Mouse (Mus musculus) lung, postnatal 10 days (tissue): ENCODE results near the gene Olfr553.
"Not testable (repeated sequence)": the region's sequence is repeated elsewhere in the genome, so short reads cannot be mapped to it uniquely, and the experiment has no call there.

Experiments
- DNase-seq: peaks from one replicate; pipeline ENCODE4 v3.0.0; 2021

The Olfr553 gene

DNA sequence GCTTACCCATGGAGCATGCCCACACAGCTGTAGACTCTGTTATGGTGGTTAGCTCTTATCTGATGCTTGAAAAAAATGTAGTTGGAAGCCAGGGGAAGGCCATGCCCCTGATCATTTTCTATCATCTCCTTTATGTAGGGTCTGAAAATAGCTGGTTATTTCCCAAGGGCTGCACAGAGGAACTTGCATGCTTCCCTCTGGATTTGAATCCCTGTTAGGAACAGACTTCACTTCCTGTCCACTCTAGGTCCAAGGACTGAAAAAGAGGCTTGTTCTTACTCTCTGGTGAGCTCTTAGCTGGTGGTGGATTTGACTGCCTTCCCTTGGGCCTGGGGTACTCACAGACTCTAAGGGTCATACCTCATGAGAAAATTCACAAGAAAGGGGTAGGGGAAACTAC lies at the start of gene Olfr553:
Gene Olfr553, minus strand, starts transcription at position 101 of the 400 bp plus-strand sequence.
- no peak for DNase-seq

DNA sequence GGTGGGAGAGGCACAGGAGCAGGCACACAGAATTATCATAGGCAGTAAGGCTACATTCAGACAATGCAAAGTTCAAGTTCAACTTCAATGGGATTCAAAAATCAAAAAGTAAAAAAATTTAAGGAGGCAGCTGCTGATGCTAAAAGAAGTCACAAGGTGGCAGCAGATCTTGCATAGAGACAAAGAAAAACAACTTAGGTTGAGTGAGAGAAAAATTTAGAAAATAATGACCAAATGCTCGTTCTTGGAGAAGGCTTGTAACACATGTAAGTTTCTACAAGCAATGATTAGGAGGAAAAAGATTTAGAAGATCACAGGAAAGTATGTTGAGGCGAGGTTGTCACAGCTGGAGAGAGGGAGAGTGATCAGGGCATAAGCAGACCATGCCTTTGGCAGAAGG lies 47.4 kb upstream of the Olfr553 start:
- peak; percentile 11 for DNase-seq

DNA sequence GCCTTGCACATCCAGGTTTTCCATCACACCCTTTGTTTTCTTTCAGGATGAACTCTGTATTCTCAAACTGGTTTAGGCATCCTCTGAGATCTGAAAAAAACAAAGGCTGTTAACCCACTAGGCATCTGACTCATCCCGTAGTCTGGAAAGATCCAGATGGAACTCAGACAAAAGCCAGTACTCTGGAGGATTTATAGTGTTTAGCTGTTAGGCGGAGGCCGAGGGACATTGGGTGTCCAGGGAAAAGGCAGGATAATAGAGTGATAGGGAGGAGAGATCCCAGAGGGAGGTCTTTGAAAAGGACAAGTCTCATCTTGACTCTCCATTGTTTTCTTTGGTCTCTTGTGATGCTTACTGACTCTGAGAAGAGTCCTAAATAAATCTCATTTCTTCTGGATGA lies 46.6 kb upstream of the Olfr553 start, which contains the start of gene Olfr556:
Gene Olfr556, plus strand, starts transcription at position 301 of the 400 bp plus-strand sequence.
- no peak for DNase-seq

DNA sequence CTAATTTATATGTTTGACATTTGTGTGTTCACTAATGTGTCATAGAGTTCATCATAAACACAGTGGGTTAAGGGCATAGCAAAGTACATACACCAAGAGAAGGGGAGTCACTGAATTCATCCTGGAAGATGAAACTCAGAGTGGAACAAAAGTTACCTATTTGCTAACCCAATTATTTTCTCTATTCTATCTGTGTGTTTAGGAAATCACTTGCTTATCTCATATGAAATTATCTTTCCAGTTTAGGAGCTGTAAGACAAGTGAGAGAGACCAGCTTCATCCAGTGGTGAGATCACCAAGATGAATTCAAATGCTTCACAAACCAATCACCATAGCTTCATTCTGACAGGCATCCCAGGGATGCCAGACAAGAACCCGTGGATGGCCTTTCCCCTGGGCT lies 40.5 kb upstream of the Olfr553 start, which contains the start of gene Olfr555:
Gene Olfr555, plus strand, starts transcription at position 301 of the 400 bp plus-strand sequence.
- DNase-seq = no peak

DNA sequence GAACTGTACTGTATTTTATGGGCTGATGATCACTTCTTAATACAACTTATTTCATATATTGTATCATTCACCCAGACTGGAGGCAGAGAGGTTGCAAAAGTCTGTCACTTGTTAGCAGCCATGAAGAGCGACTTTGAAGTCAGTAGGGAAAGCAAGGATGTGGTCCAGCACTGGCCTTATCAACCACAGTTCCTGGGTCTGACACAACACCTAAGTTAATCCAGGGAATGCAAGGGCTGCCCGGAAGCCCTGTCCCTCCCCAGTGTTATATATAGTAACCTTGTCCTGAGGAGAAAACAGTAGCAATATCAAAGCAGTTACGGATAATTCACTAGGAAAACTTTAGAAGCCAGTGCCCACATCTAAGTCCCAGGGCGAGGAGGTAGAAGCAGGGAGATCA lies 26.9 kb upstream of the Olfr553 start:
- not testable (repeated sequence) for DNase-seq

DNA sequence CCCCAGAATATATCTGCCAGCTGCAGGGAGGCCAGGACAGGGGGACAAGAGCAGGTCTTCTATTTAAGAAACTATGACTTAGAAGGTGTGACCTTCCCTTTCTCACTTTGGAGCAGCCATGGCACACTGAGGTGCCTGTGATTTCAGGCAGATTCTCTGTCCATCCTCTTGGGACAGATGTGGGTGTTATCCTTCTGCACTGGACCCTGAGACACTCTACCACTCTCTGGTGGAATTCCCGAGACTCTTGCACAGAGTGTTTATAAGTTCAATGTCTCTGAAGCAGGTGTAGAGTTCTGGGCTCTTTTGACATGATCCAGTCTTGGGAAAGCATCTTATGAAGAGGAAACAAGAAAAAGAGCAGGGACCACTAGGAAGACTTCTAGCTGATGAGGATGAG lies 20.1 kb upstream of the Olfr553 start, which contains the start of gene Olfr554:
Gene Olfr554, plus strand, starts transcription at position 301 of the 400 bp plus-strand sequence.
- DNase-seq = no peak

DNA sequence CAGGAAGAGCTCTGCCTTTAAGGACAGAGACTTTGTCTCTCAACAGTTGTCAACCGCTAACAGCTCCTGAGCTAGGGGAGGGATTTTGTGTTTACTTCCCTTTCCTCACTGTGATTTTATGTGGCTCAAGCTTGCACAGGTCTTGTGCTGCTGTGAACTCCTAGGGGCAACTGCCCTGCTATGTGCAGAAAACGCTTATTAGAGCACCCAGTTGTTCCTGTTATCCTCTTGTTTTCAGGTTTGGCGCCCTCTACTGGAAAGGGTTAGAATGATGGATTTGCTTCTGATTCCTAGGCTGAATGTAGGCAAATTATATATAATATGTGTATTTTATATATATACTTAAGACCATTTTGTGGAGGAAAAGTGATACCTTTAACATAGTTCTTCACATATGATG lies 18.6 kb upstream of the Olfr553 start:
- DNase-seq = peak; percentile 70

DNA sequence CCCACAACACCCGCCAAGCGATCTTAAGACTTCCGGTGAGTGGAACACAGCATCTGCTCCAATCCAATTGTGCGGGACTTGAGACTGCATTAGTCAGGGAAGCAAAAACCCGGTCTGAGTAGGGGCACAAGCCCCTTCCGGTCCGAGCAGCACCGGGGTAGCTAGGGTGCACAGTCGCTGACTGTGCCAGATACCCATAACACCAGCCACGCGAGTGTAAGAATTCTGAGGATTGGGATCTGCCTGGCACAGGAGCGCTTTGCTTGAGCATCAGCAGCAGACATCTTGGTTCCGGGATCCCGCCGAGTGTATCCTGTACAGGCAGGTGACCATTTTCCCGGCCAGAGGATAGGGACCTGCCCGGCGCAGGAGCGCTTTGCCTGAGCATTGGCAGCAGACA lies 2.4 kb upstream of the Olfr553 start:
- not testable (repeated sequence) for DNase-seq

DNA sequence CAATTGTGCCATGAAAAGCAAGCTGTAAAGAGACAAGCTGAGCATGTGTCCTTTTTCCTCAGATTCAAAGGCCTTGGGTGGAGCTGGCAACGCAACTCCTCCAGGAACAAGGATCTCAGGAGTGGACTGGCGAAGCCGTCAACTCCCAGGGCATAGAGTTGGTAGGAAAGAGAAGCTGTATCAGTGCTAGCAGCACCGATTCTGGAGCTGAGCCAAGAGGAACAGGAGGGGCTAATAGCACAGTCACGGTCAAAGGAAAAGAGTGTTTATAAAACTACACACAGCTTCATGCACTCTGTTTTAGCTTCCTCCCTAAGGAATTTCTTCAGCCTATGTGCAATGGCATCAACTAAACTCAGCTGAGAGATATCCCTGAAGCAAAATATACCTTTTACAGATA lies 1.6 kb upstream of the Olfr553 start:
- peak; percentile 66 for DNase-seq

DNA sequence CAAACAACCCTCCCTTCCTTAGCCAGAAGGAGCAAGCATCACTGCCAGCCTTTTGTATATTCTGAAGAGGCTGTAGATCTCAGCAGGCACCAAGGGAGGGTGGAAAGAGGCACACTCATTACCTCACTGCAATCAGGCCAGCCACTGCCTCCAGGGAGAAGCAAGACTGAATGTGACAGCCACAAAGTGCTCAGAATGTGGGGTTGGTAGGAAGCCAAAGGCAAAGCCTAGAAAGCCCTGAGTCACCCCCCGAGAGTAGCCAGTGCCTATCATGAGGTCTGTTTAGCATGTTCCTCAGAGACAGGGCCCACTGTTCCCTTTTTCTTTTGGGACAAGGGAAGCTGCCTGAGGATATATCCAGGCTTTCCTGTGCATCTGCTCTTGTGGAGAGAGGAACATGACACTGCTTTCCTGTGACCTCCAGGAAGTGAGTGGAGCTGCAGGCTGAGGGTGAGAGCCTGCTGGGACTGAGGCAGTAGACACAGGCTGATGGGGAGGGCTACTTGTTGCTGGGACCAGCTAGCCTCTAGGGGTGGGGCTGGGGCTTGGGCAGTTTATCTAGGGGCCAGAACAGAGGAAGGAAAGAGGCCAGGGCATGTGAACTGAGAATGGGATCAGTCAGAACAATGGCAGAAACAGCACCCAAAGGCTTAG lies 20.5 kb downstream of the Olfr553 start, which contains the start of gene Olfr552:
Gene Olfr552, plus strand, starts transcription at position 393 of the 654 bp plus-strand sequence.
- DNase-seq = no peak

DNA sequence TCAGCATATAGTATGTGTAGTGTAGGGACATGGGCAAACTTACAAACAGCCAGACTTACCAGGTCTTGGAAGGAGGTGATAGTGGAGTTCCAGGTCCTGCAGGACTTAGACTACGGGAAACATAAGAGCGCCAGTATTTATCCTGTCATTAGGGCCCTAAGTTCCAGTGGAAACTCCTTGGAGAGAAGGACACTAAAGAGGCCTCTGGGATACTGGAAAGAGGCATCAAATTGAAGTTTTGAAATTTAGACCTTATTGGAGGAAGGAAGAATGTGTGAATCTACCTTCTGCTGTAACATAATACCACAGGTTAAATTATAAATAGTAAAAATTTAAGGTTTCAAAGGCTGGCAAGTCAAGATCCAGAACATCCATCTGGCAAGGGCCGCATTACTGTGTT lies 26.2 kb downstream of the Olfr553 start, which contains the start of gene Olfr551:
Gene Olfr551, minus strand, starts transcription at position 101 of the 400 bp plus-strand sequence.
- no peak for DNase-seq

DNA sequence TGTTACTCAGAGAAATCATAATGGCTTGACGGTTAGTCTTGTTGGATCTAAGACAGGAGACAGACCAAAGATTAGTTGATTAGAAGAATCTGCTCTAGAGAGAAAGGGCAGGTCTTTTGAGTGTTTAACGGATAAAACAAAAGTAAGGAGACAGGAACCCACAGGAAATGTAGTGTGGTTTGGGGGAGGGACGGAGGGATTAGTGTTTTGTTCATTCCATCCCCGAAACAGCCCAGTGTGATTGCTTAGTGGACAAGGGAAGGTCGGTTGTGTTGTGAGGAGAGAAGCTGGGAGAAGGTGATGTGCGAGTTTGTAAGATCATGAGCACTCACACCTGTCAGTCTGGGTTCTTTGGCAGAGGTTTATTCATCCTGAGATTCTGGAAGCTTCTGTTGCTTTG lies 42.0 kb downstream of the Olfr553 start:
- no peak for DNase-seq

DNA sequence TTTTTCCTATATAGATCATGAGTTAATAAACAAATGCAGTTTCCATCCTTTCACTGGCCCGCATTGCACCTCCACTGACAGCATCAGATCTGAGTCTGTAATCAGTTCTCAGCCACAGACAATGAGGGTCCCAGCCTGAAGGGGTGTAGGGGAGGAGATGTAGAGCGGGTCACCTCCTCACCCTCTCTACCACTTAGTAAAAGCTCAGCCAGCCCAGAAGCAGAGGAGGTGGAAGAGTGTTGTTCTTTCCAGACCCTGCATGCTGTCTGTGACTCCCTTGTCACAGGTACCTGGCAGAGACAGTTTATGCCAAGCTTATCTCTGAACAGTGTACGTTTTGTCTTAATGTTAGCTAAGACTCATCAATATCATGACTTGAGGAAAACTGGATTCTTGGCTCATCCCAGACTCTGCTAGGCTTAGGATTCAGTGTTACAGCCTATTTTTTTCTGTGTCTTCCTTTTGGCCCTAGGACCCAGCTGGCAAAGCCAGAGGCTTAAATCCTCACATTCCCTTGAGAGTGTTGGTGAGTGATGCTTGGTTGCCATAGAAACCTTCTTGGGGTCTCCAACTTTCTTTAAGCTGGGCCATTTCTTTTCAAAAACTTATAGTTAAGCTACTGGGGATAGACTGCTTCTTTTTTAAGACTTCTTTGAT lies 44.7 kb downstream of the Olfr553 start:
- DNase-seq = no peak

DNA sequence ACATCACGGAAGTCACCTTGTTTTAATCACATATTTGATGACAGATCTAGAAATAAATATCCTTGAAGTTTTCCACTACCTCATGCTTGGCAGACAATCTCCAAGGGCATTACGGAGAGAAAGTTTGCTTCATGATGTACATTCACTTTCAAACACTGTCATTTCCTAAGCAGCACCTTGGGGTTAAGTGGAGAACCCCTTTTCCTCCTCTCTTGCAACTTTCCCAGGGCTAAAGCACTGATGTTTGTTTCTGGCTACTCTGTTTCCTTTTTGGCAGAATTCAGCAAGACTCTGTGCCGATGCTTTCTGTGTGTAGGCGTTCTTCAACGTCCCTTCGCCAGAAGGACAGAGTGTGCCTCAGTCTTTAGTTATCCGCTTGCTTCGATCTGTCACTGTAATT lies 46.9 kb downstream of the Olfr553 start, which contains the start of gene Olfr550:
Gene Olfr550, plus strand, starts transcription at position 301 of the 400 bp plus-strand sequence.
- no peak for DNase-seq

DNA sequence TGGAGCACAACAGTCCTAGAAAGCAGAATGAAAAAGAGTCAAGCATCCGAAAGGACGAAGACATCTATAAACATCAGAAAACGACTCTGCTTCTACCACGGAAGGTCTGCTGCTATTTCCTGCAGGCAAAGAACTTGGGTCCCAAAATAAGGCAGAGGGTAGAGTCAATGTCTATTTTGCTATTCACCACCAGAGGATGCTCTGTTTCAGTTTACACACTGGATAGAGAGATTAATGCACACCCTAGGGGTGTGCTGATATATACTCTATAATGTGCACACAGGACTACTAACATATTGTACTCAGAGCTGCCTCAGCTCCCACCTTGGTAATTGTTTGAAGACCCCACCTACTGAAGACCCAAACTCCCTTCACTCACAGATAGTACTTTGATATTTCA lies 51.8 kb downstream of the Olfr553 start:
- no peak for DNase-seq

DNA sequence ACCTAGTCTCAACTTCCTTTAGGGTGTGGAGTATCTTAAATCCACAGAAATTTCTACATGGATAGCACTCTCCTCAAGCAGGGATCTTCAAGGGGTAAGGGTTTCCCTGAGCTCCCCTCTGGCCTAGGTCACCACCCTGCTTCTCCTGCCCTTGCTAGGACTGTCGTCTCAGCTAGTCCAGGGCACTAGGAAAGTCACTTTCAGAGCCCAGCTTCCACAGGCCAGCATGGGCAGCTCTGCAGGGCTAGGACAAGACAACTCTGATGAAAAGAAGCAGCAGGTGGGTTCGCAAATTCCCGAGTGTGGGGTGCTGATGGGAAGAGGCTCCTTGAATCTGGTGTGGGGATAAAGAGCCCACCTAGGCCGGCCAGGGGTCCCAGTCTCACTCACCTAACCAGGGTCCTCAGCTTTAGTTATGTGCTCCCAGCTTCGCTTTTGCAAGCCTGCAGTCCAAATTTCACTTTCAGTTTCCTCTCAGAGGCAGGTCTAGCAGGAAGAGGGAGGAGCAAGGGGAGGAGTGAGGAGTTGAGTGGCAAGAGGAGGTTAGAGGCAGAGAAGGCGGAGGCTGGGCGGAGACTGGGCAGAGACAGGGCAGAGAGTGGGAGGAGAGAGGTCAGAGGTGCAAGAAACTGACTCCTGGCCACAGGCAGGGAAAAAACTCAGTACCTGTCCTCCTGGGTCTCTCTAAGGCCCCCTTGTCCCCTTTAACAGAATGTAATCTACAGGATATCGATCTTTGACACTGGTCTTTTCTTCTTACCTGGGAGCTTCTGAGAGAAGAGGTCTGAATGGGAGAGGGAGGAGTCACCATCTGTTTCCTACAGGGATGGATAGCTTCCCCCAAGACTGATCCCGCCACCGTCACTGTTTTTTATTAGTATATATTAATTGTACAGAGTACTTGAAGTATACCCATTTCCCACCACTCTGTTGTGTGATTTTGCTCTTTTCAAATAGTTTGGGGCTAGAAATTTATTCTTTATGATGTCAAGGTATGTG lies 52.7 kb downstream of the Olfr553 start, which contains the start of gene Trim21:
Gene Trim21, minus strand, starts transcription at position 488 of the 999 bp plus-strand sequence.
- DNase-seq = peak; percentile 97
